Comparison of ENCODE assay signal across 29 mouse cellular contexts in the genomic region with DNA sequence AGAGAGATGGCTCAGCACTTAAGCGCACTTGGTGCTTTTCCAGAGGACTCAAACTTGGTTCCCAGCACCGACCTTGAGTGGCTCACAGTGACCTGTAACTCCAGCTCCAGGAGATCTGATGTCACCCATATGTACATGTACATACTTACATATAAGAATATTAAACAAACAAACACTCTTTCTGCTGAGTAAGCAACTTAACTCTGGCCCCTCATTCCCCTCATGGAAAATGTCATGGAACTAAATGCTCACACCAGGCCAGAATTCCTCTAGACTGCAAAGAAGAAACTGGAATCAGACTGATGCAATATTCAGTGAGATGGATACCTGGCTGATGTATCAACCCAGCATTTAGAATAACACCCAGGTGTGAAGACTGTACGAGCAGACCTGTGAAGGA.
"Had no signal": no experiment of that assay in that cellular context is flagged by ENCODE, and none has a peak within 500 bp of the region (broad histone marks: within the 10 kb centered on the region; RNA-seq: fewer than 3 reads in every experiment).

No protein-coding gene starts in this region.

- DNase-seq: left cerebral cortex, postnatal 4 days; liver; liver, embryonic 13.5 days; liver, postnatal 0 days; lung, adult 18-20 months; lung, adult 2 months; lung, embryonic 14.5 days; lung, postnatal 10 days; lung, postnatal 14 days; lung, postnatal 36 days; lung, postnatal 4 days; midbrain, embryonic 14.5 days had no signal

- H3K27me3 ChIP-seq: limb, embryonic 12.5 days; limb, embryonic 13.5 days; limb, embryonic 15.5 days; liver, embryonic 12.5 days; liver, embryonic 13.5 days; liver, embryonic 15.5 days; lung, embryonic 15.5 days; megakaryocyte, embryonic 14.5 days; midbrain, embryonic 12.5 days; midbrain, embryonic 13.5 days; midbrain, embryonic 15.5 days had no signal

- H3K9me3 ChIP-seq: limb, embryonic 10.5 days; limb, embryonic 12.5 days; limb, embryonic 13.5 days; limb, embryonic 15.5 days; liver, embryonic 12.5 days; liver, embryonic 13.5 days; liver, embryonic 15.5 days; lung, embryonic 15.5 days; megakaryocyte, embryonic 14.5 days; midbrain, embryonic 10.5 days; midbrain, embryonic 12.5 days; midbrain, embryonic 13.5 days; midbrain, embryonic 15.5 days had no signal

- H3K36me3 ChIP-seq: midbrain, embryonic 15.5 days had no signal

- H3K4me3 ChIP-seq: limb, embryonic 10.5 days; limb, embryonic 12.5 days; limb, embryonic 13.5 days; limb, embryonic 15.5 days; liver, embryonic 12.5 days; liver, embryonic 13.5 days; liver, embryonic 15.5 days; lung, embryonic 15.5 days; megakaryocyte, embryonic 14.5 days; midbrain, embryonic 10.5 days; midbrain, embryonic 12.5 days; midbrain, embryonic 13.5 days; midbrain, embryonic 15.5 days; myocyte had no signal

- H3K4me1 ChIP-seq: midbrain, embryonic 10.5 days; midbrain, embryonic 12.5 days; midbrain, embryonic 13.5 days had no signal

- H3K27ac ChIP-seq: limb, embryonic 10.5 days; limb, embryonic 13.5 days; limb, embryonic 15.5 days; liver, embryonic 12.5 days; liver, embryonic 13.5 days; liver, embryonic 14.5 days; liver, embryonic 15.5 days; macrophage; midbrain, embryonic 10.5 days; midbrain, embryonic 12.5 days; midbrain, embryonic 13.5 days; midbrain, embryonic 15.5 days had no signal

- H3K9ac ChIP-seq: limb, embryonic 12.5 days; limb, embryonic 13.5 days; limb, embryonic 15.5 days; liver, embryonic 12.5 days; liver, embryonic 13.5 days; liver, embryonic 14.5 days; liver, embryonic 15.5 days; liver, postnatal 0 days; lung, embryonic 14.5 days; lung, embryonic 15.5 days; midbrain, embryonic 12.5 days; midbrain, embryonic 13.5 days; midbrain, embryonic 15.5 days had no signal

- H3K4me2 ChIP-seq: limb, embryonic 12.5 days; limb, embryonic 13.5 days; limb, embryonic 15.5 days; liver, embryonic 11.5 days; liver, embryonic 12.5 days; liver, embryonic 13.5 days; liver, embryonic 15.5 days; lung, embryonic 14.5 days; lung, embryonic 15.5 days; midbrain, embryonic 11.5 days; midbrain, embryonic 12.5 days; midbrain, embryonic 13.5 days; midbrain, embryonic 15.5 days had no signal
